Mouse (Mus musculus): ENCODE results near the gene Marc2.

Gene Marc2

DNA sequence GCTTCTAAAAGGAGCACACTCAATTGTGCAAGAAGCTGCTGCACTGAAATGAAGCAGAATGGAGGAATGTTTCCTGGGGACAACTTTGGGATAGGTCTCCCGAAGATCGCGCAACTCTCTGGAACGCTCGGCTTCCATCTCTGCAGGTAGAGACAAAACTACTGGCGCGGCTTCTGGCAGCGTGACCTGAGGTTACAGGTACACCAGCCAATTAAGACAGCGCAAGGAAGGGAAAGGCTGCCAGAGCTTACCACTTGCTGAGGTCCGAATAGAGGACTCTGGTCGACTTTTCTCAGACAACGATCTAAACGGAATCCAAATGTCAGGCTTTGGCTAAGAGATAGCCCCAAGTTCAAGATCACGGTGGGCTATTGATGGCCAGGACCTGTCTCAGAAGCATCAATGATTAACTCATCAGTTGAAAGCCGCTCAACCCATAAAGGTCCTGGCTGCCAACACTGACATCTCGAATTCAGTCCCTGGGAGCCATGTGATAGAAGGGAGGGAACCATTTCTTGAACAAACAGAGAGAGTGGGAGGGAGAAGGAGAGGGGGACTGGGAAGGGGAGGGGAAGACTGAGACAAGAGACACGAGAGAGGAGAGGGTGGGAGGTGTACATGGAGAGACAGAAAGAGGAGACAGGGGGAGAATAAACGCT lies at the start of gene Marc2:
Marc2 (minus strand) TSS at position 360 of the 659 bp plus-strand sequence.
- no peak for DNase-seq (ENCODE audit: extremely low spot score, low spot score)

DNA sequence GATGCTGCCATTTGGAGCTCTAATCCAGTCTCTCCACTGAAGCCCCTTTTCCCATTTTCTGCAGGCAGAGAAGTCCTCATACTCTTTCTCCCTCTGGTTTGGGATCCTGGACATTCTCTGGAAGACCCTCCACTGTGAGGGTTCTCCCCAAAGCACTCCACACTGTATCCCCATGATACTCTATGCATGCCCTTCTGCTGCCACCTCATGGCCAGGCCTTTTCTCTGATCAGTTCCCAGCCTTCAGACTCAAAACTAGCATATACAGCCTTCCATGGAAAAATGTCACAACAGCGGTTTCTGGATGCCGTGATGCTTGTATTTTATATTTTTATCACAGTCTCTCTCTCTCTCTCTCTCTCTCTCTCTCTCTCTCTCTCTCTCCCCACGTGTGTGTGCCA lies 45.7 kb upstream of the Marc2 start:
- no peak for DNase-seq (ENCODE audit: extremely low spot score, low spot score)

DNA sequence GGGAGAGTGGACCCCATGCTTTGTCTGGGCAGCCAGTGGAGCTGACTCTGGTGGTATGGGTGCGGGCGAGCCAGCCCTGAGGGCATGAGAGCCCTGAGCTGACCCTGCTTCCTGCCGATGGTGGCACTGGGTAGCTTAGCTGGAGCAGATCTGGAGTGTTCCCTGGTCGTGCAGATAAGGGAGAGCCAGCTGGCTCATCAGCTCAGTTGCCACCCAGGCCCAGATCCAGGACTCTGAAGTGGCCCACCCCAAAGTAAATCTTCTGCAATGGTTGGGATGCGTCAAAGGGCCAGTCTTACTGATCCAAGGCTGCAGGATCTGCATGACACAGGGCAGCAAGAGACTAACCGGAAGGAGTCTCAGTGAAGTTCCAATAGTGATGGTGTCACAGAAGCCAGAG lies 43.2 kb upstream of the Marc2 start:
- DNase-seq (ENCODE audit: extremely low spot score, low spot score) = no peak

DNA sequence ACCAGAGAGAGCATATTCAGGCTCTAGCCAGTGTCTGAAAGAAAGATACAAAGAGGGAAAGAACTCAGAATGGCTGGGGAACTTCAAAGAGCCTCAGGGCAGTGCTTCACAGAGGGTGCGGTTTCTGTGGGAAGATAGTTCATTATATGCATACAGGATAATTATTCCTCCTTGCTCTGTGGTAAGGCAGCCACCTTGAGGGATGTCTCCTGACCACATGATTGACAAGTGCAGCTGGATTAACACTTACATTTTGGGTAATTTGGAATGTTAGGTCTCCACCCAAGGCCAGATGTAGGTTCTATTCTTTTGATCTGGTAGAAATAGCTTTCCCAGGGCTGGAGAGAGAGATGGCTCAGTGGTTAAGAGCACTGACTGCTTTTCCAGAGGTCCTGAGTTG lies 39.9 kb upstream of the Marc2 start:
- no peak for DNase-seq (ENCODE audit: extremely low spot score, low spot score)

DNA sequence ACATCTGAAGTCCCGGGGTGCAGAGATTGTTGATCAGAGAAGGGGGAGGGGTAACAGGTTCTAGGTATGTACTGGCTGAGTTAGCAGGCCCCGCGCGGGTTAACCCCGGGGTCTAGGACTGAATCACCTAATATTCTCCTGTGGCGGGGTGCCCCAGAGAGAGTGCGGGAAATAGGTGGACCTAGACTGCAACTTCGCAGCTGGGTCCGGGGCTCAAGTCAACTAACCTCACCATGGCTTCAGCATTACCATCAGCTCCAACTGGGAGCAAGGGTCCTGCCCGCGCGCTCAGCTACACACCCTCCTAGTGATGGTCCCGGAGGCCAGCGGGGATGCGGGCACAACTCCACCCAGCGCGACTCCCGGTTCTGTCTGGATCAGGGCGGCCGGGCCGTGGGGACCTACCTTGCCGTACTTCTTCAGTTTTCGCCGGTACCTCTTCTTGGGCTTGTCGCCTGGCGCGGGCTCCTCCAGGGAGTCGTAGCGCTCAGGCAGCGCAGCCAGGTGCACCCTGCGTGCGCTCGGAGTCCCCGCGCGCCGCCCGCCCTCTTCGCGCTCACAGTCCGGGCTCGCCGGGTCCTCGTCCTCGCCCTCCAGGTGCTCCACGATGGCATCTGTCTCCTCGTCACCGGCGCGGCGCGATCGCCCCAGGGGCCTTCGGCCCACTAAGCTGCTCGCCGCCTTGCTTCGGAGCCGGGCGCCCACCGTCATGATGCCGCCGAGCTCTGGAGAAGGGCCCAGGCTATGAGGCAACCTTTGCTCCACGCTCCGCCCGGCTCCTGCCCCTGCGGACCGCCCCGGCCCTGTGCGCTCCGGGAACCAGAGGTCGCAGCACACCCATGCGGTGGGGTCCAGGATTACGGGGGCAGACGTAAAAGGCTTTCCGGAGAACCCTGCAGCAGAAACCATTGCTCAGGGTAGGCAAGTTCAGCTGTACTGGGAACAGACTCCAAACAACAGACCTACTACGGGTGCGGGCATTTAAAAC lies 36.3 kb upstream of the Marc2 start, which contains the start of gene C130074G19Rik:
C130074G19Rik (minus strand) TSS at position 938 of the 988 bp plus-strand sequence.
- peak; percentile 60 for DNase-seq (ENCODE audit: extremely low spot score, low spot score)

DNA sequence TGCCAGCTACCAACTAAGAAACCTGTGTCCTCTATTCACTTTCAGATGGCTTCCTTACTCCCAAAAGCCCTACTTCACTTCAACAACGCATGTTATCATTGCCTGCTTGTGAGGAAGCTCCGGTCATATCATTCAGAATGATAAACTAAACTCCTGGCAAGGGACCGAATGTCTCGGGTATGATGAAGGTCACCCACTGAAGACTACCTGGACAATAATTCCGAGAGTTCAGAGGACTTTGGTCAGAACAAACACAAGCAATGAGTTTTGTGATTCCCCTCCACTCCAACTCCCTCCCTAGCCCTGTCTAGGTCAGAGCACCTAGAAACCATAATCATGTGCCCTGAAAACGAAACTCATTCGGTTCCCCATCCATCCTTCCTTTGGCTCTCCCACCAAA lies 35.6 kb upstream of the Marc2 start:
- DNase-seq (ENCODE audit: extremely low spot score, low spot score) = no peak

DNA sequence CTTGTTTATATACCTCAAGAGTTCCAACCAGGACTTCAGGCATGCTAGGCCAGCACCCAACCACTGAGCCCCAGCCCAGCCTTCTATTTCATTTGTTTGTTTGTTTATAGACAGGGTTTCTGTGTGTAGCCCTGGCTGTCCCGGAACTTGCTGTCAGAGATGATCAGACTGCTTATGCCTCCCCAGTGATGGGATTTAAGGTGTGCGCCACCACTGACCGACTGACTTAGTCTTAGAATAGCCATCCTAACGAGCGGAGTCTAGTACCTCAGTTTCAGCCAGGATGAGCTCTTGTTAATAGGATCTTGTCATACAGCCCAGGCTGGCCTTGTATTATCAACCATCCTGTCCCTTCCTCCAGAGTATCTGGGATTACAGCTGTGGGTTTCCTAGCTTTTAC lies 35.0 kb upstream of the Marc2 start:
- DNase-seq (ENCODE audit: extremely low spot score, low spot score) = no peak

DNA sequence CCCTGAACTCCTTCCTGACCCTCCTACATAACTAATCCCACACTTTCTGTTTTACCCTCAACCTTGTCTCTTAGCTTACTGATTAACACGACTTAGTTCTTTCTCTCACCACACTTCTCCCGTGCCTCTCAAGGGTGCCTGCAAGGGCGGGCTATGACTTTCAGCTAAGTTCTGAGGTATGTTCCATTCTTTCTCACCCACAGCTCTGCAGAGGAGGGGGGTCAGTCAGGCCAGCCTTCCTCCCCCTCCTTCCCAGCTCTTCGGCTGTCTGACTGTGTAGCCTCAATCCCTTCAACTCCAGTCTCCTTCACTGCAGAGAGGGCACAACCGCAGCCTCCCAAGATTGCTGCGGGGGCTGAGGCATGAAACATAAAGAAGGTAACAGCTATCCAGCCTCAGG lies 32.6 kb upstream of the Marc2 start:
- no peak for DNase-seq (ENCODE audit: extremely low spot score, low spot score)

DNA sequence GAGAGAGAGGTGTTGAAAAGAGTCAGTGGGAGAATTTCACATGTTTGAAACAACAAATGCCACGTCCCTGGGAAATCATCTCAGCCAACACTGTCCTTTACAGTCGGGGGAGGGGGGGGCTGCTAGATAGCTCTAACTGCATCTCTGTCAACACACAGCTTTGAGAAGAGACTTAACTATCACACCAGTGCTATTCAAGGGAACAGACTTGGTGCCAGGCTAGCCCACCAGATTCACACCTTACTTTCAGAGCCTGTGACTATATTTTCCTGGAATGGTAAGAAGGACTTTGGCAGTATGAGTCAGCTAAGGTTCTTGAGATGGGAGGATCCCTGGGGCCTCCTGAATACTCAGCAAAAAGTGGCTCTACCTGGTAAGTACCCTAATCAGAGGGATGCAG lies 31.1 kb upstream of the Marc2 start:
- DNase-seq (ENCODE audit: extremely low spot score, low spot score) = no peak

DNA sequence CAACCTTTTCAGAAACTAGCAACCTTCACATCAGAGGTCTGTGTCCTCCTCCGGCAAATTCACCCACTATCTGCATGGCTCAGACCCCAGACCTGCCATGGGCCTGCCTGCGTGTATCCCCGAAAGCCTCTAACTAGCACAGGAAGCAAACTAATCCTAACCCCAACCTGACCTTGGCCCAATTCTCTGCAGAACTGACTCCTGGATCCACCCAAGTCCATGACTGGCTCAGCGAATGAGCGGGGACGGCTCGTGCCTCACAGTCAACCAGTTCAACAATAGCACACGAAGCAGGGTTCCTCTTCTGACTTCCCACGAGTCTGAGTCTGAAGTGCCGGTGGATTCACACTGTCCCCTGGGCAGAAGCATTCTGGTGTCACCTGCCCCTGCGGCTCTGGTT lies 27.7 kb upstream of the Marc2 start:
- no peak for DNase-seq (ENCODE audit: extremely low spot score, low spot score)

DNA sequence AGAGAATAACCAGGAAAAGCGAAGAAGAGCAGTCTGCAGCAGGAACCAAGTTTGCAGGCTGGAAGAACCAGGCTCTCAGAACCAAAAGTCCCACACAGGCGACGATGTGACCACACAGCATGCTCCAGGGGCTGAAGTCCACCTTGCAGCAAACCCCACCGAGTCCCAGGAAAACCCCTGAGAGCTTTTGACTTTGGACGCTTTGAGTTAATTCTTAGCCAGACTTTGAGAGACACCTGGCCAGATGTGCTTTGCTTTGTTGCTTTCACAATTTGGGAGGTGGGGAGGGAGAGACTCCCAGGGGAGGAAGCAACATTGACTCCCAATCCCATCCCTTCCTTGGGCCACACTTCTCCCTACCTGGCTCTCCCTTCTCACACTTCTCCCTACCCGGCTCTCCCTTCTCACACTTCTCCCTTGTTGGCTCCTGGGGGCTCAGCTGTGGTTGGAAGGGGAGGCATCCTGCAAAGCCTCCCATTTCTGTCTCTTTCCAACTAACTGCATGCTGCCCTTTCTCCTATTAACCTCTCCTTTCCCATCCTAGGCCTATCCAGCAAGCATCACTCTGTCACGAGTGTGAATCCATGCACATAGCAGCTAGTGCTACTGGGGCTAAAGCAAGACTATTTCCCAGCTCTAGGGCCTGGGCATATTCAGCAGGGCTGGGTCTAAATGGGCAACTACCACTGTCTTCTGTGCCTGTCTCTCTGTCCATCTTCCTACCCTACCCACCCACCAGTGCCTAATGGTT lies 26.0 kb upstream of the Marc2 start:
- DNase-seq (ENCODE audit: extremely low spot score, low spot score) = no peak

DNA sequence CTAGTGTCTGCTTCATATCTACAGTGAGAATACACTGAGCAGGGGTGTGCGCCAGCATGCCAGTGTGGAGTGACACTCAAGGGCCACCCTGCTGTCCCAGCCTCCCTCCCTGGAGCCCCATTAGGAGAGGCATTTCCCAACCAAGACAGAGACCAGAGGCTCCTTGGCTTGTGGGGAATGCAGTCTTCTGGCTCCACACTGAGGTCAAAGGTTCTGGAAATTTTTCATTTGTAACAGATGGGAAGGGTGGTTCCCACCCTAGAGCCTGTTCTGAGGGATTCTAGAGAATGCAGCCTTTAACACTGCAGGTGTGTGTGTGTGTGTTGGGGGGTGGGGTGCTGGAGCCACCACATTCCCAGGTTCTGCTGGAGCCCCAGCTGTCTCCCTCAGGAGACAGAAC lies 25.3 kb upstream of the Marc2 start:
- no peak for DNase-seq (ENCODE audit: extremely low spot score, low spot score)

DNA sequence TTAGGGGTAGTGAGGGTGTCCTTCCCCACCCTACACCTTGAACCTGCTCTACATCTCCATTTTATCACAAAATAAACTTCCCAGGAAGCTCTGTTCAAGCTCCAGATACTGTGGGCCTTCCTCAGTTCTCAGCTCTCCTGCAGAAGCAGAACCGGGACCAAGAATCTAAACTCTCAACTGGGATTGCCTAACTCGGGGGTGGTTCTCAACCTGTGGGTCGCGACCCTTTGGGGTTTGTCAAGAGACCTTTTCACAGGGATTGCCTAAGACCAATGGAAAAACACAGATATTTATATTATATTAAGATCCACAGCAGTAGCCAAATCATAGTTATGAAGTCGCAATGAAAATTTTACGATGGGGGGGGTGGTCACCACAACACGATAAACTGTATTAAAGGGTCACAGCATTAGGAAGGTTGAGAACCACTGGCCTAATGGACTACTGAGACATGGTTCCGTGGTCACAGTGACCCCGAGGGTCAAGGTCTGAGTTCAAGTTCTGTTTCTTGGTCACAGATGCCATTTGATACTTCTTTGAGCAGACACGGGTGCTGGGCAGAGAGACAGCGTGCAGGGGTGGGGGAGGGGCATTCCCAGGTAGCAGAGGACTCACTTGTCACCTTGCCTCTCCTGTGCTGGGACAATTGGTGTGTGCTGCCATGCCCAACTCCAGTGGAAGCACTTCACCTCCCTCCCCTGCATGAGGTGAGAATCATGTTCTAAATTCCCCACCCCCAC lies 24.6 kb upstream of the Marc2 start:
- no peak for DNase-seq (ENCODE audit: extremely low spot score, low spot score)

DNA sequence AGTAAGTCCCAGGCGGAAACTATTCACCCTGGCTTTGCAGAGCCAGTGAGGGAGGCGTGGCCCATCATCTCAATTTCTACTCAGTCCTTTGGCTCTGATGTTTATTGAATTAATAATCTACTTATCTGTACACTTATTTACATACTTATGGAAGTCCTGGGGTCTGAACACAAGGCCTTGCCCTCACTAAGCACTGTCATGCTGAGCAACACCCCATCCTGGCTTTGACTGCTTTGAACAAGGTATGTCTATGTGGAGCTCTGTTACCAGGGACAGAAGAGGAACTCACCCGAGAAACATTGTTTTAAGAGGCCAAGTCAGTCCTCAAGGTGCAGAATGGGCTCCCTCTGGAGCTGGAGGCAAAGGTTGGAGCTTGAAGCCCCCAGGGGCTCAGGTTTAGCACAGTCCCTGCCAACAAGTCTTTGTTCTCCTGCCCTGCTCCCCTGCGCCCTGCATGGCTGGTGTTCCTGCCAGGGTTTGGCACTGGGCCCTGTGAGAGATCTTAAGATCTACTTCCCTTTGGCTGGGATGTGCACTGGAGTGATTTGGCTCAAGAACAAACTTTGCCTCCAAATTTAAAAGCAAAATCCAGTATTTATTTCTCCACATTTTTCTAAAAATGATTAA lies 23.8 kb upstream of the Marc2 start:
- no peak for DNase-seq (ENCODE audit: extremely low spot score, low spot score)

DNA sequence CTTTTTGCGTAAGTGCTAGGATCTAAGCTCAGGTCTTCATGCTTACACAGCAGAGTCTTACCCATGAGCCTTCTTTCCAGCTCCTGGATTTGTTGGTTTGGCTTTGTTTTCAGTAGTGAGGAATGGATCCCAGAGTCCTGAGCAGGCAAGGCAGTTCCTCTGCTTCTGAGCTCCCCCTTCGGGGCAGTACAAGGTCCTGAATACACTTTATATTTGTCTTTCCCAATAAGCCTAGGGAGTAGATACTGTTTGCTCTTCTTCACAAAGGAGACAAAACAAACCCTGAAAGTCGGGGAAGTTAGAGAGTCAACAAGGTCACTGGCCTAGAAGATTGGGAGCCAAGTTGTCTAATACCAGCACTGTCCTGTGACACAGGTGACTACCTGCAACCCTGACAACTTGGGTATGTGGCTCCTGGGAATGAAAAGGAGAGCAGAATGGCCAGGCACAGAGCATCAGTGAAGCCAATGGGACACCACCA lies 21.4 kb upstream of the Marc2 start:
- no peak for DNase-seq (ENCODE audit: extremely low spot score, low spot score)

DNA sequence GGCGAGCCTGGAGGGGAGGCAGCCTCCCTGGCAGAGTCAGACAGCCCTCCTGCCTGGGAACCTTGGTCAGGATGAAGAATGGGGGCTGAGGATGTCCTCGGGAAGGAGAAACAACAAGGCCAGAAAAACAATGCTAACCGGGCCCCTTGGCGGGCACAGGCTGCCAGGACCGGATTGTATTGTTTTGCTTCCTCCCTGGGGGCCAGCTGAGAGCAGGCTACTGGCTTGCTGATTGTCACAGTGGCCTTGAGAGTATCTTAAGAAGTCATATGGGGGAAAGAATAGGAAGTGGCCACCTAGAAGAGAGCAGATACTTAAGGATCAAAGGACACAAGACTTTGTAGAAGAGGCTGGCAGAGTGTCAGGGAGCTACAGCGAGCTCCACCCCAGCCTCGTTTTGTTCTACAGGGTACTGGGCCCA lies 18.1 kb upstream of the Marc2 start:
- no peak for DNase-seq (ENCODE audit: extremely low spot score, low spot score)

DNA sequence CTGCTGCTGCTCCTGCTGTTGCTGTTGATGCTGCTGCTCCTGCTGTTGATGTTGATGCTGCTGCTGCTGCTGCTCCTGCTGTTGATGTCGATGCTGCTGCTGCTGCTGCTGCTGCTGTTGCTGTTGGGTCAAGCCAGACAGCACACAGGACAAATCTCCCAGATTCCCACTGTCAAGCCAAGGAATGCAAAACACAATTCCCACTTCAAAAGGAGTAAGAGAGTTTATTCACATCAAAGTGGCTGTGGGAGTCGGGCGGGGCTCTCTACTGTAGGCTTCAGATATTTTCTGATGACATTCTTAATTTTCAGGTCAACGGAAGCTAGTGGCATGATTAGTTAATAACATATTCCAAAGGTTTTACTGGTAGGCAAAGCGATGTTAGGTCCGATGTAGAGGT lies 16.4 kb upstream of the Marc2 start:
- no peak for DNase-seq (ENCODE audit: extremely low spot score, low spot score)

DNA sequence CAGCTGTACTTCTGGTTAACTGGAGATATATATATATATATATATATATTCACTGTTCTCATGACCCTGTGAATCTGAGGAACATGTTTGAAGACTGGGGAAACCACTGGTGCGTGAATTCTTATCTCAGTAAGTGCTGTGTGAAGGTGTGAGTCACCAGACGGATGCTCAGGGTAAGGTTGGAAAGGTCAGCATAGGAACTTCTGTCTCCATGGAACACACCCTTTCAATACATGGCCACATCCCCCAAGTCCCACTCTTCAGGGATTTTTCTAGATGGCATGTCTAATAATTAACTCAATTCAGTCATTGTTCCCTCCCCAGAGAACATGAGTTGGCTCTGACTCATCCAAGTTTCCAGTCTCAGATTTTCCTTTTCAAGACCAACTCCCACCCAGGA lies 15.3 kb upstream of the Marc2 start:
- DNase-seq (ENCODE audit: extremely low spot score, low spot score) = no peak

DNA sequence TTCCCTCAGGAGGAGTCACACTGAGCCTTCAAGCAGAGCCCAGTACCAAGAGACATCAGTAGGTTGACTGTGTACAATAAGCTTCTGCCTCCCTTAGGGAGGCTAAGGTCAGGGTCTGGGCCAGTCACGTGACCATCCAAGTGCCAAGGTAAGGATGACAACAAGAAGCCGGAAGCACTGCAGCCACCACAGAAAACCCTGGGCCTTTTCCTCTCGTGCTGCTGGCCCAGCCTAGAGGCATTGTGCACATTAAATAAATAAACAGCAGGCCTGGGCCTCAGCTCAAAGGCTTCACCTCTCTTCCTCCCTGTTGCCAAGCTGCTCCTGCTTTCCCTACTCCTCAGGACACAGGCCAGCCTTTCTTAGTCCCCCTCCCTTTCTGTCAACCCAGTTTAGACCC lies 14.0 kb upstream of the Marc2 start:
- no peak for DNase-seq (ENCODE audit: extremely low spot score, low spot score)

DNA sequence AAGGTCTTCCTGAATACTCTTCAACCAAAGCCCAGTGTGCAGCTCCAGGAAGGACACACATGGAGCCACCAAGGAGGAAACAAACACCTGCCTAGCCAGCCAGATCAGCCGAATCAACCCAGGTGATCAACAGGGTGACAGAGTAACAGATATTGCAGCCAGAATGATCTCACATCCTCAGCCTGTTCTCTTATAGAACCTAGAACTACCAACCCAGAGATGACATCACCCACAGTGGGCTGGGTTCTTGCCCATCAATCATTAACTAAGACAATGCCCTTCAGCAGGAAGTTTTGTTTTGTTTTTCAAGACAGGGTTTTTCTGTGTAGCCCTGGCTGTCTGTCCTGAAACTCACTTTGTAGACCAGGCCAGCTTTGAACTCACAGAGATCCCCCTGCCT lies 12.0 kb upstream of the Marc2 start:
- no peak for DNase-seq (ENCODE audit: extremely low spot score, low spot score)

DNA sequence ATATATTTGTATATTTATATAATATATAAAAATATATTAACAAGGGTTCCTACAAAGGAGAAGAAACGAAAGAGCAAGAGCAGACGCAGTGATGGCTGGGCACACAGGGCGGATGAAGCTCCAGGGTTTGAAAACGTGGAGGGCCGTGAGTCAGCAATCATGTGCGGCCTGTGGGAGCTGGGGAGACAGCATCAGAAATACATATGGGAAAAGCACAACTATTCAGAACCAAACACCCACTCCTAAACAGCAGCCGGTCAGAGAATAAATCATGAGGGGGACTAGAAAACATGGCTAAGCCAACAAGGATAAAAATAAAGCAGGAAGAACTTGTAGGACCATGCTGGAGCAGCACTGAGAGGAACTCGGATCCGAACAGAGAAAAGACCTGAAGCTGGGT lies 11.0 kb upstream of the Marc2 start:
- DNase-seq (ENCODE audit: extremely low spot score, low spot score) = no peak

All from neural tube, embryonic 10.5 days (tissue).